Mouse (Mus musculus): Measurements from ENCODE around the gene Tmem178. TPM values are rescaled to one million over a fixed set of nuclear protein-coding genes. Genes with fewer than 3 reads are reported as not detected.

Tmem178 gene
- polyA plus RNA-seq, 1 experiment from 2014 or later = 29.4 TPM

DNA sequence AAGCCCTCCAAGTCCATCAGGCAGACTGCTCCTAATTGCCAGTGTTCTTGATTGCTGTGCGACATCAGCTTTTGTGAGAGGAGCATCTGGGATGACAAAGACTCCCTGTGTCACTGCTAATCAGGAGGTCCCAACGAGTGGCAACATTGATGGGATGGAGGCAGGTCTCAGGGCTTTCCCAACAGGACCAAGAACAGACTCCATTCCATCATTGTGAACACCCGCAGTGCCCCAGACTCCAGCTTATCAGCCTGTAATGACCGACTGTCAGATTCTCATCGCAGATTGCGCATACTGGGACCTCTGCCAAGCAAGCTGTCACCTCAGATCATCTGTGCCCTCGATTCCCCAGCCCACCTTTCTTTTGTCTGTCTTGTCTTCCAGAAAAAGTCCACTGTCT is 7.9 kb downstream of the Tmem178 start:
- Histone ChIP-seq H3K4me3 (ENCODE audit: low read length) (no peak overlapping the region), H3K9ac (ENCODE audit: low read depth, low read length) (no peak overlapping the region), H3K4me1 (ENCODE audit: control insufficient read depth, insufficient read depth, low read depth, low read length) (peaks cover 7% of the 10 kb centered on the region), H3K27ac (ENCODE audit: low read depth, low read length) (no peak overlapping the region), H3K4me2 (ENCODE audit: low read length) (no peak overlapping the region), H3K9me3 (ENCODE audit: control insufficient read depth, low read length) (no peaks in the 10 kb centered on the region), H3K36me3 (ENCODE audit: control insufficient read depth, insufficient read depth, low read length) (no peaks in the 10 kb centered on the region), H3K27me3 (replicated peaks; ENCODE audit: control insufficient read depth, insufficient read depth, low read length) (no peaks in the 10 kb centered on the region)
- ATAC-seq = peak; percentile 60
- WGBS = 45% methylated on average over 7 of the region's 7 CpGs

DNA sequence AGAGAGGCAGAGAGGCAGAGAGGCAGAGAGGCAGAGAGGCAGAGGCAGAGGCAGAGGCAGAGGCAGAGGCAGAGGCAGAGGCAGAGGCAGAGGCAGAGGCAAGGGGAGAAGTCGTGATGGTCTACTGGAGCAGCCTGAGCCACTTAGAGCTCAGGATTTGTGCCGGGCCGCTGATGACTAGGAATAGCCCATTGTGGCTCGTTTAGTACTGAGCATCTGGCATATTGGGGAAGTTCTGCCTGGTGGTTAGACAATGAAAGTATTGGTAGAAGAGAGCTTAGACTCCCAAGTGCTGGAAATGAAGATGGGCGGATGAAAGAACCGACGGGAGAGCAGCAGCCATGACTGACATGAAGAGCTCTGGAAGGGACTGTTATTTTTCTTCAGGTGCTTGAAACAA is 11.0 kb downstream of the Tmem178 start:
- Histone ChIP-seq H3K27me3 (replicated peaks; ENCODE audit: control insufficient read depth, insufficient read depth, low read length) (no peaks in the 10 kb centered on the region), H3K4me1 (ENCODE audit: control insufficient read depth, insufficient read depth, low read depth, low read length) (peaks cover 6% of the 10 kb centered on the region), H3K9ac (ENCODE audit: low read depth, low read length) (no peak overlapping the region), H3K36me3 (ENCODE audit: control insufficient read depth, insufficient read depth, low read length) (no peaks in the 10 kb centered on the region), H3K27ac (ENCODE audit: low read depth, low read length) (no peak overlapping the region), H3K4me3 (ENCODE audit: low read length) (no peak overlapping the region), H3K9me3 (ENCODE audit: control insufficient read depth, low read length) (no peaks in the 10 kb centered on the region; the same call in 1 of the 2 replicates), H3K4me2 (ENCODE audit: low read length) (no peak overlapping the region)
- 70% methylated on average over 7 of the region's 7 CpGs for WGBS
- ATAC-seq = no peak

DNA sequence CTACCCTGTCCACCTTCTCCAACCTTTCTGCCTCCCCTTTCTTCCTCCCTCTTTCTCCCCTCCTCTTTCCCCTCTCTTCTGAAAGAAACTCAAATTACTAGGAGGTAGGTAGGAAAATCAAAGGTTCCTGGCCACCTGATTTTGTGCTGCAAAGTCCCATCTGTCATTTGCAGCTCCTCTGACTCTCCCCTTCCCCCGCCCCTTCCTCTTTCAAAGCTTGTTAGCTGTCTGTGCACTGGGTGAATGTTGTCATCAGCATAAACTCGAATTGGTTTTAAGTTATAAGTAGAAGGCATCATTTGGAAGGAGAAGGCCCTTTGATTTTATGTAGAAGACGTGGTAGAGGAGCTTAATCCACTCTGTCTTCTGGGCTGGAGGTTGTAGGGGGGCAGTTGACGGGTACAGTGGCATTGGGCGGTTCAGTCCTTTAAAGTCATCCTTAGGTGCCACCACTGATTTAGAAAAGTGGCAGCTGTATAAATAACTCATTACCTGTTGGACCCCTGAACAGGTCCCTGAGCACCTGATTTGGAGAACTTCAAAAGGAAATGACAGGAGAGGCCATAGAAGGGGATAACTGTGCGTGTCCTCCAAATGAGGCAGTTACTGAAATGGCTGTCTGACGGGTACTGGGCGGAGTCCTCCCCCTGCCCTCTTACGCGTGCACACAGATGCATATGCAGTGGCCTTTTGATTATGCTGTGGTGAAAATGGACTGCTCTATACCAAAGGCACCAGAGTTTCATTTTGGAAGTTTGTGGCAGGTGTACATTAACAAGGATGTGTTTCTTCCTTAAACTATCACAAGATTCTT is 11.8 kb downstream of the Tmem178 start:
- no peak overlapping the region for H3K4me3 ChIP-seq (ENCODE audit: low read length)
- H3K9me3 ChIP-seq (ENCODE audit: control insufficient read depth, low read length) = no peaks in the 10 kb centered on the region; the same call in 1 of the 2 replicates
- peaks cover 6% of the 10 kb centered on the region for H3K4me1 ChIP-seq (ENCODE audit: control insufficient read depth, insufficient read depth, low read depth, low read length)
- no peaks in the 10 kb centered on the region for H3K36me3 ChIP-seq (ENCODE audit: control insufficient read depth, insufficient read depth, low read length)
- H3K27me3 ChIP-seq (replicated peaks; ENCODE audit: control insufficient read depth, insufficient read depth, low read length) = no peaks in the 10 kb centered on the region
- no peak; the same call in 1 of the 2 replicates for ATAC-seq
- H3K4me2 ChIP-seq (ENCODE audit: low read length) = no peak overlapping the region
- H3K9ac ChIP-seq (ENCODE audit: low read depth, low read length) = no peak overlapping the region
- 73% methylated on average over 10 of the region's 10 CpGs for WGBS
- H3K27ac ChIP-seq (ENCODE audit: low read depth, low read length) = no peak overlapping the region

DNA sequence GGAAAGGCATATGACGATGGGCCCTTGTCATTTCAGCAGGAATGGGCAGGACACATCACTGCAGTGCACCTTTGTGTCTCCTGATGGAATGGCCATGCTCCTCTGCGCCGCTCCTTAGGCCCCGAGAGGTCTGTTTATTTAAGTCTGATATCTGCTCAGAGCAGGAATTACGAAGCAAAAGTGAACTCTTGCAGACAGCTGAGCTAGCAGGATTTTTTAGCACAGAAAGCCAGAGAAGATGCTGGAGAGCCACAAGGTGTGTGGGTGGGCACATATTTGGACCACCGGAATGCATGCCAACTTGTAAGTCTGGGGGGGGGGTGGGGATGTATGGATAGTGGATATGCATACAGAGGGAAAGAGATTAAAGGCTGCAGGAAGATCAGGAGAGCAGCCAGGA is 13.9 kb downstream of the Tmem178 start:
- H3K4me3 ChIP-seq (ENCODE audit: low read length) = no peak overlapping the region
- 79% methylated on average over 6 of the region's 6 CpGs for WGBS

DNA sequence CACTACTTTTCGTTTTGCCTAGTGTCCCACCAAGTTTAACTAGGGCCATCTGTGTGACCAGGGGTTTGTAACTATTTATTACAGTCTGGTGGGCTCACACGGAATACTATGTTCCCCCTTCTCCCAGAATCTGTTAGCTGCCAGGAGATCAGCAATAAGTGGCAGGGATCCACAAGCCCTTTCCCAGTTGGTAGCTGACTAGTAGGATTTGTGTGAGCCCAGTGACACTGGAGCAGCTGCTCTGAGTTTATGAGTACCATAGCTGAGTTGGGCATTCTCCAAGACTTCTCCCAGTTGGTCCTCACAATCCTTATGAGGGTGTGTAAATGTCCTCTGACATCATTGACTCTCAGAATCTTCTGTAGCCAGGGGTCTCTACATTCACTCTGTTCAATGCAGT is 15.4 kb downstream of the Tmem178 start:
- Histone ChIP-seq H3K9me3 (ENCODE audit: control insufficient read depth, low read length) (no peaks in the 10 kb centered on the region; the same call in 1 of the 2 replicates), H3K27ac (ENCODE audit: low read depth, low read length) (no peak overlapping the region), H3K9ac (ENCODE audit: low read depth, low read length) (no peak overlapping the region), H3K27me3 (replicated peaks; ENCODE audit: control insufficient read depth, insufficient read depth, low read length) (no peaks in the 10 kb centered on the region), H3K36me3 (ENCODE audit: control insufficient read depth, insufficient read depth, low read length) (no peaks in the 10 kb centered on the region), H3K4me2 (ENCODE audit: low read length) (no peak overlapping the region), H3K4me1 (ENCODE audit: control insufficient read depth, insufficient read depth, low read depth, low read length) (peaks cover 2% of the 10 kb centered on the region; the same call in 1 of the 2 replicates), H3K4me3 (ENCODE audit: low read length) (no peak overlapping the region)
- WGBS = 69% methylated on average over 2 of the region's 2 CpGs
- no peak for ATAC-seq

More for the DNA sequence above, 13.9 kb downstream of the Tmem178 start:
- Histone ChIP-seq H3K27ac (ENCODE audit: low read depth, low read length) (no peak overlapping the region), H3K9ac (ENCODE audit: low read depth, low read length) (no peak overlapping the region), H3K27me3 (replicated peaks; ENCODE audit: control insufficient read depth, insufficient read depth, low read length) (no peaks in the 10 kb centered on the region), H3K36me3 (ENCODE audit: control insufficient read depth, insufficient read depth, low read length) (no peaks in the 10 kb centered on the region), H3K9me3 (ENCODE audit: control insufficient read depth, low read length) (no peaks in the 10 kb centered on the region; the same call in 1 of the 2 replicates), H3K4me2 (ENCODE audit: low read length) (no peak overlapping the region), H3K4me1 (ENCODE audit: control insufficient read depth, insufficient read depth, low read depth, low read length) (peaks cover 4% of the 10 kb centered on the region)
- ATAC-seq = no peak

DNA sequence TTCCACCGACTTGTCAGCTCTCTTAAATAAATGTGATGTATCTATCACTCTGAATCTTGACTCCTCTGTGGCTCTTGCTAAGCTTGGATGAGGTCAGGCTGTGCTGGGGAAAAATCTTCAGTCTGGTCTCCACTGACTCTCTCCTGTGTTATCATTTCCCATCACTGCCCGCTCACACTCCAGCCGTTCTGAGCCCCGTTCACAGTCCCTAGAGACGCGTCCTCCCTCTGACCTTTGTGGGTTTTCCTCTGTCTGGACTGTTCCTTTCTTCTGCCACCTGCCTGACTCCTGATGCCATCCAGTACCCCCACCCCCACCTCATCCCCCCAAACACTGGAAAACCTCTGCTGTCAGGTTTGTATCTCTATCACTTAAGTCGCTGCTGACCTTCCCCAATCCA is 23.0 kb downstream of the Tmem178 start:
- H3K9ac ChIP-seq (ENCODE audit: low read depth, low read length) = no peak overlapping the region
- H3K27me3 ChIP-seq (replicated peaks; ENCODE audit: control insufficient read depth, insufficient read depth, low read length) = no peaks in the 10 kb centered on the region
- H3K9me3 ChIP-seq (ENCODE audit: control insufficient read depth, low read length) = no peaks in the 10 kb centered on the region
- H3K4me2 ChIP-seq (ENCODE audit: low read length) = no peak overlapping the region
- no peaks in the 10 kb centered on the region for H3K36me3 ChIP-seq (ENCODE audit: control insufficient read depth, insufficient read depth, low read length)
- peaks cover 27% of the 10 kb centered on the region for H3K4me1 ChIP-seq (ENCODE audit: control insufficient read depth, insufficient read depth, low read depth, low read length)
- no peak overlapping the region for H3K4me3 ChIP-seq (ENCODE audit: low read length)
- WGBS = 48% methylated on average over 7 of the region's 7 CpGs
- H3K27ac ChIP-seq (ENCODE audit: low read depth, low read length) = no peak overlapping the region
- no peak for ATAC-seq

DNA sequence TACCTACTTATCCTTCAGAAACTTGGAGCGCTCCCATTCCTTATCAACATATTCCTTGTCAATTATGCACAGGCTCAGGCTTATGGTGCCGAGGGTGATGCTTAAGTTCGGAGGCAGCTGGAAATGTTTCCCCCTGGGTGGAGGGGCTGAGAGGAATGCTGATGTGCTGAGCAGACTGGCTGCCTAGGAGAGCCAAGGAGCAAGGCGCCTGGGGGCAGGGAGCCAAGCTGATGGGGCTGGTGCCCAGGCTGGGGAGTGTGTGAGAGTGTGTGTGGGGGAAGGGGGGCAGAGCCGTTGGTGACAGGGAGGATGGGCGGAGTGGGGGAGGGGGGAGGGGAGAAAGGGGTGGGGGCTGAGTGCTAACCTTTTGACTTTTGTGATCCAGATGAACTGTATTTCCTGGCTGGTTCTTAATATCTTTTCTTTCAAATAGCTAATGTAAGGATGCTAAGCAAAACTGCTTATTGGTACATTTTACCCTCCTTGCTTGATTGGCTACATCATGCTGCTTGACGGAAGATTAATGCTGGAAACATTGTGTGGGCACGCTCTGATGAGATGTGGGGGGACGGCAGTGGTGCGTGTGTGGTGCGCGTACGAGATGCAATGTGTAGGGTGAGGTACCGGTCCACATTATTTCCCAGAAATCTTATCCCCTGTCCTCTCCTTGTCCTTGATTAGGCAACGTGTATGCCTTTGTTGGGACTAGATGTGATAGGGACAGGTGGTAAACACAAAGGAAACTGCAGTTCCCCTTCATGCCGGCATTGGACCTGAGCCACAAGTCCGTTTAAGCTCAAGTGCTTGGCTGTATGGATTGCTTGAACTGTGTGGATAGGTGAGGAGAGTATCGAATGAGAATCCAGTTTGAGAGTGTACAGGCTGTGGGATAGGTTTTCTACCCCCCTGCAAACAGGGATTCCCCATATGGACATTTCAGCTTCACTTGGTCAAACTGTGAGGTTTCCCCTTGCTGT is 25.5 kb downstream of the Tmem178 start:
- peak; percentile 86 for ATAC-seq
- Histone ChIP-seq H3K4me2 (ENCODE audit: low read length) (peak overlapping the region; percentile 37), H3K27ac (ENCODE audit: low read depth, low read length) (peak overlapping the region; percentile 62; the same call in 1 of the 2 replicates), H3K4me1 (ENCODE audit: control insufficient read depth, insufficient read depth, low read depth, low read length) (peaks cover 27% of the 10 kb centered on the region), H3K9ac (ENCODE audit: low read depth, low read length) (peak overlapping the region; percentile 5; the same call in 1 of the 2 replicates), H3K36me3 (ENCODE audit: control insufficient read depth, insufficient read depth, low read length) (no peaks in the 10 kb centered on the region), H3K4me3 (ENCODE audit: low read length) (no peak overlapping the region), H3K27me3 (replicated peaks; ENCODE audit: control insufficient read depth, insufficient read depth, low read length) (no peaks in the 10 kb centered on the region), H3K9me3 (ENCODE audit: control insufficient read depth, low read length) (no peaks in the 10 kb centered on the region)
- WGBS = 28% methylated on average over 18 of the region's 18 CpGs

DNA sequence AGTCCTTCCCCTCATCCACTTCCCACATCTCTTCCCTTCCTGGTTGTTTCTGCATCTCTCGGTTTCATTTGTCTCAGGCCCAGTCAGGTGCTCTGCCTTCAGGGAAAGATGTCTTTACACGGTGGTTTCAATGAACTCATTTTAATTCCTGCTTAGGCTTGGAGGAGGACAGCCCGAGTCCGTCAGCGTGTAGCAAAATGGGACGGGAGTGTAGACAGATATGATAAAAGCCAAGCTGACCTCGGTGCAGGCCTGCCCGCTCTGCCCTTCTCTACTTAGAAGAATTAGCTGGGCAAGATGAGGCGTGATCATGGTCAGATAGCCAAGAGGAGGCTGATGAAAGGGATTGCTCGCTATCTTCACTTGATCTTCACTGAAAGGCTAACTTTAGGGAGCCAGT is 26.3 kb downstream of the Tmem178 start:
- Histone ChIP-seq H3K9ac (ENCODE audit: low read depth, low read length) (0 out of 2 replicates have a peak overlapping the region, but pooled peaks have one; percentile 4), H3K27ac (ENCODE audit: low read depth, low read length) (peak overlapping the region; percentile 42; the same call in 1 of the 2 replicates), H3K9me3 (ENCODE audit: control insufficient read depth, low read length) (no peaks in the 10 kb centered on the region), H3K4me3 (ENCODE audit: low read length) (no peak overlapping the region), H3K27me3 (replicated peaks; ENCODE audit: control insufficient read depth, insufficient read depth, low read length) (no peaks in the 10 kb centered on the region), H3K36me3 (ENCODE audit: control insufficient read depth, insufficient read depth, low read length) (no peaks in the 10 kb centered on the region), H3K4me2 (ENCODE audit: low read length) (no peak overlapping the region), H3K4me1 (ENCODE audit: control insufficient read depth, insufficient read depth, low read depth, low read length) (peaks cover 27% of the 10 kb centered on the region)
- 60% methylated on average over 10 of the region's 10 CpGs for WGBS
- ATAC-seq = no peak

DNA sequence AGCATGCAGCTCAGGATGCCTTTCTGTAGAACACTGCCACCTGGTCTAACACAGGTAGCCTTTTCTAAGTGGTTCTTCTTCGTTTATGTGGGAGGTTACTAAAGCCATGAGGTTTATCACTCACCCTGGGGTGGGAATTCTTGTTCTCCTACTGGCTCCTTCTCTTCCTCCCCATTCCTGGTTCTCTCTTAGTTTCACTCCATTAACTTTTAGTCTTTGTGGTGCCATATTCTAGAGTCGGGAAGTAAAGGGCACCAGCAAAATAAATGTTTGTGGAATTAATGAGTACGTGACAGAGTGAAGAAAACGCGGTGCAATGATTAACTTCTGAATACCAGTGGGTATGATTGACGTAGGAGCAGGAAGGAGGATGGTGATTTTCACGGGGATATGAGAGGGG is 28.5 kb downstream of the Tmem178 start:
- 77% methylated on average over 7 of the region's 7 CpGs for WGBS
- H3K4me3 ChIP-seq (ENCODE audit: low read length) = no peak overlapping the region
- H3K27ac ChIP-seq (ENCODE audit: low read depth, low read length) = no peak overlapping the region
- no peak overlapping the region for H3K9ac ChIP-seq (ENCODE audit: low read depth, low read length)
- H3K4me2 ChIP-seq (ENCODE audit: low read length) = no peak overlapping the region
- H3K9me3 ChIP-seq (ENCODE audit: control insufficient read depth, low read length) = no peaks in the 10 kb centered on the region
- H3K36me3 ChIP-seq (ENCODE audit: control insufficient read depth, insufficient read depth, low read length) = no peaks in the 10 kb centered on the region
- ATAC-seq = no peak
- H3K27me3 ChIP-seq (replicated peaks; ENCODE audit: control insufficient read depth, insufficient read depth, low read length) = no peaks in the 10 kb centered on the region
- H3K4me1 ChIP-seq (ENCODE audit: control insufficient read depth, insufficient read depth, low read depth, low read length) = peaks cover 25% of the 10 kb centered on the region

All from hindbrain, embryonic 16.5 days (tissue).